Mouse (Mus musculus): Measurements from ENCODE around the gene Rhou.

GRCm38 (mm10) chr8:123707137-123707536 is 53.4 kb downstream of the Rhou start:
- no peak for TF ChIP-seq CTCF (IDR thresholded peaks at IDR 0.05; ENCODE audit: low read depth)
- TF ChIP-seq EP300 (optimal IDR thresholded peaks at IDR 0.05) = no peak

All from stomach, postnatal 0 days (tissue).